Mouse (Mus musculus) heart, adult 2 months (tissue): ENCODE measurements around the gene Clec11a.

ENCODE experiments used
- CTCF ChIP-seq: fragments of 200-600 bp; IDR thresholded peaks from 2 replicates; pipeline ENCODE4 v1.8.1; 2022; ENCODE audit warnings: antibody characterized with exemption, mild to moderate bottlenecking, moderate library complexity
- POLR2A ChIP-seq: fragments of 200-500 bp; IDR thresholded peaks from 2 replicates; pipeline ENCODE4 v1.6.1; 2011; ENCODE audit warnings: mild to moderate bottlenecking, low read depth, low read length, control low read depth; ENCODE audit not compliant: insufficient read depth

- TF ChIP-seq POLR2A (no peak), CTCF (no peak)
These were observed 31.2 kb downstream of the Clec11a start for GRCm38 (mm10) chr7:44275546-44275945.
